ENCODE assay signal across 8 mouse cellular contexts in genomic region chr3:153806077-153806772, GRCm38 (mm10). TPM values are rescaled to one million over a fixed set of nuclear protein-coding genes. Genes with fewer than 3 reads are reported as not detected.
DNase-seq lines count a peak whose midpoint lies in the region; ATAC-seq and TF ChIP-seq lines count a peak whose summit lies in the region.

No protein-coding gene starts in this region.

- no peak for TF ChIP-seq POLR2A in brain, embryonic 14.5 days (IDR thresholded peaks at IDR 0.05; ENCODE audit: borderline replicate concordance, extremely low read depth, insufficient read depth, insufficient read length, poor library complexity, severe bottlenecking)

- TF ChIP-seq CTCF in brain, embryonic 14.5 days (IDR thresholded peaks at IDR 0.05; ENCODE audit: borderline replicate concordance, extremely low read depth, insufficient read depth, insufficient read length): peak; percentile 98
- TF ChIP-seq CTCF in midbrain, postnatal 0 days (IDR thresholded peaks at IDR 0.05): peak; percentile 98

- no peaks in the 10 kb centered on the region for H3K9me3 ChIP-seq in heart, embryonic 11.5 days (replicated peaks; ENCODE audit: control insufficient read depth, low read length)
- no peaks in the 10 kb centered on the region for H3K9me3 ChIP-seq in kidney, embryonic 14.5 days (ENCODE audit: control insufficient read depth, low read length)
- no peaks in the 10 kb centered on the region for H3K9me3 ChIP-seq in limb, embryonic 13.5 days
- no peaks in the 10 kb centered on the region for H3K9me3 ChIP-seq in midbrain, postnatal 0 days (ENCODE audit: low read length)

- peak overlapping the region; percentile 6 for H3K4me2 ChIP-seq in heart, embryonic 11.5 days
- H3K4me2 ChIP-seq in kidney, embryonic 14.5 days (replicated peaks; ENCODE audit: low read depth, low read length): 0 out of 2 replicates have a peak overlapping the region, but pooled peaks have one; percentile 17
- peak overlapping the region; percentile 25 for H3K4me2 ChIP-seq in limb, embryonic 13.5 days (replicated peaks)
- H3K4me2 ChIP-seq in midbrain, postnatal 0 days (ENCODE audit: low read depth, low read length, poor library complexity, severe bottlenecking): 0 out of 2 replicates have a peak overlapping the region, but pooled peaks have one; percentile 28

- H3K4me1 ChIP-seq in heart, embryonic 11.5 days (ENCODE audit: control insufficient read depth, insufficient read depth, low read length): no peaks in the 10 kb centered on the region; the same call in 1 of the 2 replicates
- H3K4me1 ChIP-seq in kidney, embryonic 14.5 days (ENCODE audit: control insufficient read depth, insufficient read depth, low read length): peaks cover 10% of the 10 kb centered on the region; the same call in 1 of the 2 replicates
- H3K4me1 ChIP-seq in limb, embryonic 13.5 days: peaks cover 28% of the 10 kb centered on the region
- H3K4me1 ChIP-seq in midbrain, postnatal 0 days (ENCODE audit: insufficient read depth, low read length): peaks cover 5% of the 10 kb centered on the region; the same call in 1 of the 2 replicates

- no peak overlapping the region for H3K4me3 ChIP-seq in heart, embryonic 11.5 days (ENCODE audit: low read depth, low read length)
- H3K4me3 ChIP-seq in kidney, embryonic 14.5 days (ENCODE audit: low read length): no peak overlapping the region
- H3K4me3 ChIP-seq in limb, embryonic 13.5 days: no peak overlapping the region
- no peak overlapping the region for H3K4me3 ChIP-seq in midbrain, postnatal 0 days (ENCODE audit: low read depth, low read length)

- H3K27me3 ChIP-seq in heart, embryonic 11.5 days (ENCODE audit: control insufficient read depth, insufficient read depth, low read length): no peaks in the 10 kb centered on the region
- no peaks in the 10 kb centered on the region for H3K27me3 ChIP-seq in kidney, embryonic 14.5 days (ENCODE audit: control insufficient read depth, insufficient read depth, low read length)
- no peaks in the 10 kb centered on the region for H3K27me3 ChIP-seq in limb, embryonic 13.5 days
- no peaks in the 10 kb centered on the region for H3K27me3 ChIP-seq in midbrain, postnatal 0 days (ENCODE audit: insufficient read depth, low read length)

- no peak overlapping the region for H3K9ac ChIP-seq in heart, embryonic 11.5 days (ENCODE audit: low read depth, low read length)
- H3K9ac ChIP-seq in kidney, embryonic 14.5 days (ENCODE audit: low read depth, low read length): no peak overlapping the region
- H3K9ac ChIP-seq in limb, embryonic 13.5 days: no peak overlapping the region
- H3K9ac ChIP-seq in midbrain, postnatal 0 days (replicated peaks; ENCODE audit: low read length, poor library complexity, severe bottlenecking): no peak overlapping the region

- H3K36me3 ChIP-seq in heart, embryonic 11.5 days (ENCODE audit: control insufficient read depth, insufficient read depth, low read length): no peaks in the 10 kb centered on the region
- H3K36me3 ChIP-seq in kidney, embryonic 14.5 days (ENCODE audit: control insufficient read depth, insufficient read depth, low read length): no peaks in the 10 kb centered on the region
- H3K36me3 ChIP-seq in limb, embryonic 13.5 days: no peaks in the 10 kb centered on the region
- no peaks in the 10 kb centered on the region for H3K36me3 ChIP-seq in midbrain, postnatal 0 days (ENCODE audit: insufficient read depth, low read length)

- peak; percentile 65 for ATAC-seq in erythroblast, adult 5-6 weeks (replicated peaks; ENCODE audit: low FRiP score, poor library complexity, severe bottlenecking)
- ATAC-seq in heart, embryonic 11.5 days (replicated peaks; ENCODE audit: insufficient number of reproducible peaks, low FRiP score, low TSS enrichment): peak; percentile 56
- ATAC-seq in kidney, embryonic 14.5 days (ENCODE audit: low FRiP score, low TSS enrichment): peak; percentile 79
- ATAC-seq in limb, embryonic 13.5 days (ENCODE audit: low FRiP score, low read depth): peak; percentile 81
- peak; percentile 88 for ATAC-seq in midbrain, postnatal 0 days (ENCODE audit: low FRiP score)

- 37% methylated on average over 14 of the region's 14 CpGs for WGBS in heart, embryonic 11.5 days (ENCODE audit: insufficient replicate concordance)
- 30% methylated on average over 14 of the region's 14 CpGs for WGBS in kidney, embryonic 14.5 days
- WGBS in limb, embryonic 13.5 days: 34% methylated on average over 14 of the region's 14 CpGs
- WGBS in midbrain, postnatal 0 days: 35% methylated on average over 14 of the region's 14 CpGs

- DNase-seq in CD4-positive helper T cell, adult 2 months (ENCODE audit: low read depth, low spot score): peak; percentile 73
- DNase-seq in brain, embryonic 14.5 days (ENCODE audit: low read depth): peak; percentile 99
- peak; percentile 99 for DNase-seq in midbrain, postnatal 0 days (ENCODE audit: low spot score)
- peak; percentile 62 to 70 for DNase-seq in spleen, postnatal 36 days (ENCODE audit: low spot score in 2 of 2)

- H3K27ac ChIP-seq in heart, embryonic 11.5 days (ENCODE audit: low read depth, low read length): peak overlapping the region; percentile 70; the same call in 1 of the 2 replicates
- H3K27ac ChIP-seq in kidney, embryonic 14.5 days (ENCODE audit: low read depth, low read length): no peak overlapping the region
- no peak overlapping the region for H3K27ac ChIP-seq in limb, embryonic 13.5 days
- no peak overlapping the region for H3K27ac ChIP-seq in midbrain, postnatal 0 days (ENCODE audit: low read depth, low read length)

RNA-seq across cellular contexts. Expression of gene Asb17, which starts 37.8 kb away (rescaled TPM):
- polyA plus RNA-seq in brain, embryonic 14.5 days (2012; rRNA removed): 0.08 TPM in 1 of 2 replicates, not detected in the other
- not detected in 2 replicates for total RNA-seq in erythroblast, adult 5-6 weeks (2015; ENCODE audit: low replicate concordance)
- 0.77 and 0.84 TPM in 2 replicates for total RNA-seq in erythroblast, adult 5-6 weeks (2017; ENCODE audit: low replicate concordance)
- polyA plus RNA-seq in heart, embryonic 11.5 days (2014; fragmentation: Nextera tagmentation; extraction: Ambion mirVana): 1.4 and 2.7 TPM in 2 replicates
- polyA plus RNA-seq in kidney, embryonic 14.5 days (2014; fragmentation: Nextera tagmentation; extraction: Ambion mirVana): not detected in 2 replicates
- 0.45 and 0.55 TPM in 2 replicates for polyA plus RNA-seq in limb, embryonic 13.5 days (2015; fragmentation: Nextera tagmentation; extraction: Ambion mirVana)
- 0.44 TPM in 1 of 2 replicates, not detected in the other for total RNA-seq in midbrain, postnatal 0 days (2014; rRNA removed)
- 0.07 TPM in 1 of 2 replicates, not detected in the other for polyA plus RNA-seq in midbrain, postnatal 0 days (2015; fragmentation: Nextera tagmentation; extraction: Ambion mirVana)
